Mouse (Mus musculus) forebrain, postnatal 0 days (tissue): ENCODE data around the gene Otof. TPM values are rescaled to one million over a fixed set of nuclear protein-coding genes. Genes with fewer than 3 reads are reported as not detected.
A peak's percentile ranks its signal among the peaks of the same experiment; 100 is the strongest.

Experiments used
- ATAC-seq: fragments of 200-750 bp; cut with Nextera tagmentation; 2 replicates; pipeline ENCODE4 v1.8.0; 2017; ENCODE audit warnings: mild to moderate bottlenecking, moderate library complexity
- DNase-seq: peaks from one replicate; pipeline ENCODE4 v3.0.0-alpha.2; 2015
- H3K27ac ChIP-seq: fragments of 300-500 bp; sonication (generic); 2 replicates; pipeline ENCODE4 v1.5.1; 2014; ENCODE audit warnings: low read depth, mild to moderate bottlenecking, antibody characterized with exemption, low read length, moderate library complexity, mixed read lengths
- H3K27me3 ChIP-seq: fragments of 300-500 bp; sonication (generic); 2 replicates; pipeline ENCODE4 v1.6.1; 2014; ENCODE audit warnings: mild to moderate bottlenecking, low read length, mixed read lengths; ENCODE audit not compliant: insufficient read depth
- H3K36me3 ChIP-seq: fragments of 300-500 bp; sonication (generic); 2 replicates; pipeline ENCODE4 v1.6.1; 2014; ENCODE audit warnings: mild to moderate bottlenecking, moderate library complexity; ENCODE audit not compliant: insufficient read depth
- H3K4me1 ChIP-seq: fragments of 300-500 bp; sonication (generic); 2 replicates; pipeline ENCODE4 v1.6.1; 2014; ENCODE audit warnings: antibody characterized with exemption; ENCODE audit not compliant: insufficient read depth
- H3K4me2 ChIP-seq: fragments of 300-500 bp; sonication (generic); 2 replicates; pipeline ENCODE4 v1.6.1; 2014; ENCODE audit warnings: low read depth, mild to moderate bottlenecking, moderate library complexity
- H3K4me3 ChIP-seq: fragments of 300-500 bp; sonication (generic); 2 replicates; pipeline ENCODE4 v1.5.1; 2014; ENCODE audit warnings: low read depth, low read length, mixed read lengths
- H3K9ac ChIP-seq: fragments of 300-500 bp; sonication (generic); 2 replicates; pipeline ENCODE4 v1.6.1; 2014; ENCODE audit warnings: mild to moderate bottlenecking
- H3K9me3 ChIP-seq: fragments of 300-500 bp; sonication (generic); 2 replicates; pipeline ENCODE4 v1.6.1; 2016; ENCODE audit warnings: low read length
- CTCF ChIP-seq: sonication (generic); IDR thresholded peaks from 2 replicates; pipeline ENCODE4 v1.5.1; 2016; ENCODE audit warnings: antibody characterized with exemption, control low read depth, low read depth
- WGBS: fragments of 180-500 bp; shearing (Covaris S2); extraction: QIAGEN DNeasy Blood & Tissue Kit; methylation state at CpG from one replicate; pipeline ENCODE4 v1.1.7; 2014; 5-methylcytosine and 5-hydroxymethylcytosine counted together
- polyA plus RNA-seq: library from polyadenylated mRNA; unstranded; fragments of >200 nt; fragmentation: Nextera tagmentation; extraction: Ambion mirVana; gene quantifications from 2 replicates; pipeline ENCODE4 v1.2.1, GENCODE M21; 2015
- total RNA-seq: library from RNA; depleted of rRNA; stranded (reverse); fragments of >200 nt; gene quantifications from 2 replicates; pipeline ENCODE4 v1.2.3, GENCODE M21; 2014; rRNA removed

Otof gene
- total RNA-seq (5.9 and 7.6 TPM in 2 replicates), polyA plus RNA-seq (1.7 and 3.0 TPM in 2 replicates)

DNA sequence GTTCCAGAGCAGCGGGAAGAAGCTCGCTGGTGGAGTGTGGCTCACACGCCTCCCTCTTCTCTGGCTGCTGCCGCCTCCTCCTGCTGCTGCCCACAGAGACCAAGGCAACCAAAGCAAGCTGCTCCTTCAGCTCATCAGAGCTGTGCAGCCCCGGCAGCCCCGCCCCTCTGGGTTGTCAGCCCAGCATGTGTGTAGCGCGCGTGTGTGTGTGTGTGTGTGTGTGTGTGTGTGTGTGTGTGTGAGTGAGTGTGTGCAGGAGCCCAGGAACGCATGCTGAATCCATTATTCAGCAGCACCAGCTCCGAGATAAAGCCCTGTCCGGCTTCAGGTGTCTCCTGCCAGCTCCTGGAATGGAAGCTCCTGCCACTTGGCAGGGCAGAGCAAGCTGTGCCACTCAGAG lies at the start of gene Otof:
Gene Otof, minus strand, starts transcription at position 112 of the 400 bp plus-strand sequence.
- Histone ChIP-seq H3K27me3 (no peaks in the 10 kb centered on the region), H3K4me2 (peak within 1 kb of the TSS; percentile 43), H3K4me3 (peak within 1 kb of the TSS; percentile 14), H3K9ac (peak within 1 kb of the TSS; percentile 25; the same call in 1 of the 2 replicates), H3K9me3 (no peaks in the 10 kb centered on the region), H3K4me1 (peaks cover 18% of the 10 kb centered on the region), H3K27ac (no peak within 1 kb of the TSS), H3K36me3 (no peaks in the 10 kb centered on the region)
- ATAC-seq, result peak; percentile 90
- WGBS, result 7% methylated on average over 12 of the region's 12 CpGs
- TF ChIP-seq CTCF, result no peak
- peak; percentile 82 for DNase-seq

DNA sequence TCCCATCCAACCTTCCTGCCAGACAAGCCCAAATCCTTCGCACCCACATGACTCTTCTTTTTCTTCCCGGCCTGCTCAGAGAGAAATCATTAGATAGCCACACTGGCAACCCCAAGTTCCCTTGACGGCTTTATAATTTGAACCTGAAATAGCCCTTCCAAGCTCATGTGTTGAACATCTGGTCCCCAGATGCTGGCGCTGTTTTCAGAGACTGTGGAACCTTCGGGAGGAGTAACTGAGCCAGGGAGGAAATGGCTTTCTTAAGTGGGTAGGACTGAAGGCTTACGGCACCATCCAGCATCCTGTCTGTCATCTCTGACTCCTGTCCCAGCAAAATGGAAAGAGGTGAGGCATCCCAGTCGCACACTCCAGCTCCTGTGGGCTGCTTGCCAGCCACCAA lies 35.6 kb upstream of the Otof start:
- no peak for TF ChIP-seq CTCF
- Histone ChIP-seq H3K9ac (no peak overlapping the region), H3K4me2 (no peak overlapping the region), H3K4me3 (no peak overlapping the region), H3K4me1 (no peaks in the 10 kb centered on the region), H3K27me3 (no peaks in the 10 kb centered on the region), H3K9me3 (no peaks in the 10 kb centered on the region), H3K27ac (no peak overlapping the region), H3K36me3 (no peaks in the 10 kb centered on the region)
- WGBS, result 80% methylated on average over 7 of the region's 7 CpGs
- ATAC-seq (no peak), DNase-seq (no peak)

DNA sequence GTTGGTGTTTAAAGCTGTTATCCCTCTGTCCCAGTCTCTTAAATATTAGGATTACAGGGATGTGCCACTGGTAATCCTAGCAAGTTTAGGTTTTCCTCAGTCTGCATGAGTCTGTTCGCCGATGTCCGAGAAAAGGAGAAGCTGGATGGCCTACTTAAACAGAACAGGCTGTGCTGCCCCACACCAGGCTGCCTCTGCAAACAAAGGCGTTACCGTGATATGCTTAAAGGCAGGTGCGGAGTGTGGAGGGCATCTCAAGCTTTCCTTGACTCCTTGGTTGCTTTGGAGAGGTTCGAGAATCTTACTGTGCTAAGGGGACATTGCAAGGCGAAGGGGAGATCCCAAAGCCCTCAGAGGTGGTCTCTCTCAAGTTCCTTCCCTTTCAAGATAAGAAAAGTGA lies 35.1 kb upstream of the Otof start:
- Histone ChIP-seq H3K36me3 (no peaks in the 10 kb centered on the region), H3K27ac (no peak overlapping the region), H3K4me2 (no peak overlapping the region), H3K27me3 (no peaks in the 10 kb centered on the region), H3K9me3 (no peaks in the 10 kb centered on the region), H3K4me3 (no peak overlapping the region), H3K4me1 (no peaks in the 10 kb centered on the region), H3K9ac (no peak overlapping the region)
- WGBS, result 93% methylated on average over 8 of the region's 8 CpGs
- DNase-seq (no peak), ATAC-seq (no peak)
- TF ChIP-seq CTCF, result no peak

DNA sequence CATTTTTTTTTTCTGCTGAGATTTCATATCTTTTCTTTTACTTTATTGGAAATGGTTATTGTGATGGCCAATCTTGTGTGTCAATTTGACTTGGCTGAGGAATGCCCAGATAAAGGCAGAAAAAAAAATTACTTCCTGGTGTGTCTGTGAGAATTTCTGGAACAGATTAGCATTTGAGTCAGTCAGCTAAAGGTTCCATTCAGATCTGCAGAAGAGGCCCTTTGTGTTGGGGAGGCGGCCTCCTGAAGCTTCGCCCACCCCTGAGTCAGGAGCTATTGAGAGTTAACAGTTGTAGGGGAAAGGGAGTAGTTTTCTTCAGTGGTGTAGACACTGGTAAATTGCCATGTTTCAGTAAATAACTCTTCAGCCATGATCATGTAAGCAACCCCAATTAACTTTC lies 33.6 kb upstream of the Otof start:
- ATAC-seq, result no peak
- 35% methylated on average over 2 of the region's 2 CpGs for WGBS
- no peaks in the 10 kb centered on the region for H3K4me1 ChIP-seq
- no peak for DNase-seq
- H3K9me3 ChIP-seq, result no peaks in the 10 kb centered on the region
- no peak for TF ChIP-seq CTCF
- H3K36me3 ChIP-seq, result no peaks in the 10 kb centered on the region
- no peak overlapping the region for H3K4me2 ChIP-seq
- no peaks in the 10 kb centered on the region for H3K27me3 ChIP-seq
- no peak overlapping the region for H3K4me3 ChIP-seq
- no peak overlapping the region for H3K9ac ChIP-seq
- H3K27ac ChIP-seq, result no peak overlapping the region

DNA sequence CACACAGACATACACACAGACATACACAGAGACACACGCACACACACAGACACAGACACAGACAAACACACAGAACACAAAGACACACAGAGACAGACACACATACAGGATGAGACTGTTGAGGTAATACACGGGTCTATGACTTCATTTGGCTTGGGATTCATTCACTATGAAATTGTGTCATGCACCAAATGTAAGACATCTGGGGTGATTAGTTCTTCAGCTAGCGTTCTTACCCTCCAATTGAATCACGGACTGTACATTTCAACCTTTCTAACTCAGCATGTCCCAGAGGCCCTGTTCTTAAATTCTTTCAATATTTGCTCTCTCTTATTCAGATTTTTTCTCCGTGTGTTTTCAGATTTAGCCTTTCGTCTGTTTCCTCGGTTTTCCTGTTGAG lies 32.9 kb upstream of the Otof start:
- 85% methylated on average over 7 of the region's 7 CpGs for WGBS
- Histone ChIP-seq H3K9ac (no peak overlapping the region), H3K36me3 (no peaks in the 10 kb centered on the region), H3K27me3 (no peaks in the 10 kb centered on the region), H3K4me2 (no peak overlapping the region), H3K27ac (no peak overlapping the region), H3K4me3 (no peak overlapping the region), H3K9me3 (no peaks in the 10 kb centered on the region), H3K4me1 (no peaks in the 10 kb centered on the region)
- ATAC-seq (no peak), DNase-seq (no peak)
- no peak for TF ChIP-seq CTCF

DNA sequence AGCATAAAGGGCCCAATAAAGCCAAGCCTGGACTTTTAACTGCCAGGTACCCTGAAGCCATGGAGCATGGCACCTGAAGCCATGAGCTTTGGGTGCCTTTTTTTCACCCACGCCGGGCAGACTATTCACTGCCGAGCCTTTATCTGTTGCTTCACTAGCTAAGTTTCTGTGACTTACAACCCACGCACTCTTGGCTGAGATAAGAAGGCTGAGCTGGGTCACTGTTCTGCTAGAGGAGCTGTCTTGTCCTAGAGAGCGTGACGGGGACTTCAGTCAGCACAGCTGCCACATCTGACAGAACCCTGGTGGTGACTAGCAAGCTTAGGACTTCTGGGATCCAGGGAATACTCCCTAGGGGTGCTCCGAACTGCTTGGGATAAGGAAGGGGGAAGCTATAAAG lies 32.0 kb upstream of the Otof start:
- no peaks in the 10 kb centered on the region for H3K27me3 ChIP-seq
- no peak overlapping the region for H3K27ac ChIP-seq
- H3K36me3 ChIP-seq, result no peaks in the 10 kb centered on the region
- 89% methylated on average over 7 of the region's 7 CpGs for WGBS
- no peak overlapping the region for H3K4me3 ChIP-seq
- H3K4me2 ChIP-seq, result no peak overlapping the region
- no peak for DNase-seq
- no peaks in the 10 kb centered on the region for H3K9me3 ChIP-seq
- TF ChIP-seq CTCF, result no peak
- ATAC-seq, result no peak
- no peak overlapping the region for H3K9ac ChIP-seq
- no peaks in the 10 kb centered on the region for H3K4me1 ChIP-seq

DNA sequence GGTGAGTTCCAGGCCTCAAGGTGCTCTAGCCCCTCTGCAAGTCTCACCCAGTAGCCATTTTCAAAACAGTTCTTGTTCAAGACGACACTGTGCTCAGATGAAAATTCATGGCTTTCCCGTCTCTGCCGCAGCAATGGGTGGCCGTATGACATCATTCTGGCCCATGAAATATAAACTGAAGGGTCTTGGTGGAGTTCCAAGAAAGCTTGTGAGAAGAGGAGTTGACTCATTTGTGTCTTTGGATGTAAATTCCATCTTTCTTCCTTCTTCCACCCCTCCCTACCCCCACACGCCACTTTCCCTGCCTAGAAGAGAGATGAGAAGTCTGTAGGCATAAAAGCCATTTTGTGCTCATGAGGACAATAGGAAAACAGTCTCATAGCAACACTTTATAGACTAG lies 29.1 kb upstream of the Otof start:
- H3K4me3 ChIP-seq, result no peak overlapping the region
- no peak overlapping the region for H3K4me2 ChIP-seq
- H3K4me1 ChIP-seq, result no peaks in the 10 kb centered on the region
- no peak for TF ChIP-seq CTCF
- 63% methylated on average over 5 of the region's 5 CpGs for WGBS
- DNase-seq (no peak), ATAC-seq (no peak)
- no peaks in the 10 kb centered on the region for H3K27me3 ChIP-seq
- no peaks in the 10 kb centered on the region for H3K9me3 ChIP-seq
- H3K36me3 ChIP-seq, result no peaks in the 10 kb centered on the region
- no peak overlapping the region for H3K9ac ChIP-seq
- H3K27ac ChIP-seq, result no peak overlapping the region

DNA sequence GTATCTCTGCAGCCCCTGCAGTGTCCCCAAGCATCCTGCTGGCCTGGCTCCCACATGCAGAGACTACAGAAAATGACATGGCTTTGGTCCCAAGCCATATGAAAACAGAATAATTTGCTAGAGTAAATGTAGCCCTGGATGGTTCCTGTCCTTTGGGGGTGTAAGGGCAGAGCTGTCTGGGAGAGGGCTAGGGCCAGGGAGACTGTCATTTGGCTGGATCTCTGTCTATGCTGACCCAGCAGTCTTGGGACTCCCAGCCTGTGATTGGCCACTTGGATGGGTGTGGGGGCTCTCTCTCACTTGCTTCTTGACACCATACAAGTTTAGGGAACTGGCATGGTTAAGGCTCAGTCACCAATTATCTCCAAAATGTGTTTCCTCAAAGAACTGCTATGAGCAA lies 28.5 kb upstream of the Otof start:
- Histone ChIP-seq H3K36me3 (no peaks in the 10 kb centered on the region), H3K4me3 (no peak overlapping the region), H3K27ac (no peak overlapping the region), H3K9ac (no peak overlapping the region), H3K27me3 (no peaks in the 10 kb centered on the region), H3K9me3 (no peaks in the 10 kb centered on the region), H3K4me2 (no peak overlapping the region), H3K4me1 (no peaks in the 10 kb centered on the region)
- ATAC-seq (no peak), DNase-seq (no peak)
- TF ChIP-seq CTCF, result no peak
